23 mouse cellular contexts compared by ENCODE assay signal in the genomic region with DNA sequence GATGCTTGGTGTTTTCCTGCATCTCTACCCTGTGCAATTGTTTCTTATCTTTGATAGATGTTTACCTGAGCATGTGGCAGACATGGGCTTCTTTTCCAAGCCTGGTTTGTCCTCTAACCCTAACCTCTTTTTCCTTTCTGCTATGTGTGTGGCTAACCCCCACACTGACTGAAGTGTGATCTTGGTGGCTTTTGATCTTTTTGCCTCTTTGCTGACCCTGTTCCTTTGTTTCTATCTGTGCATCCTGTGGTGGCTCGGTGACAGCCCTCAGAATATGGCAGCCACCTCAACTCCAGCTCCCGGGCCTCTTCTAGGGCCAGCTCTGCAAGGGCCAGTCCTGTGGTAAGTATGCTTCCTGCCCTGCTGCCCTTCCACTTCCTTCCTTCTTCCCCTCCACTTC. TPM values are rescaled to one million over a fixed set of nuclear protein-coding genes. Genes with fewer than 3 reads are reported as not detected.
DNase-seq lines count a peak whose midpoint lies in the region; ATAC-seq and TF ChIP-seq lines count a peak whose summit lies in the region.
"Had no signal": no experiment of that assay in that cellular context is flagged by ENCODE, and none has a peak within 500 bp of the region (broad histone marks: within the 10 kb centered on the region; RNA-seq: fewer than 3 reads in every experiment).

No protein-coding gene starts in this region.

- no peak for DNase-seq in hindbrain, embryonic 10.5 days (ENCODE audit: low spot score)
- peak; percentile 70 for DNase-seq in CD4-positive helper T cell, adult 2 months (ENCODE audit: low read depth, low spot score)
- no peak for DNase-seq in limb, embryonic 10.5 days (ENCODE audit: low spot score)
- DNase-seq in adrenal gland, postnatal 4 days (ENCODE audit: low spot score in 2 of 2): no peak
- DNase-seq: adrenal gland, adult 2 months; cerebellum, adult 11 months; cerebellum, postnatal 25 days; gastrocnemius, postnatal 14 days; heart, adult 2 months; kidney, postnatal 4 days; layer of hippocampus, adult 9-11 months; lung, adult 18-20 months; retina, postnatal 1 day had no signal

- no peak for TF ChIP-seq CTCF in bone marrow, adult 2 months (IDR thresholded peaks at IDR 0.05; ENCODE audit: control insufficient read depth, insufficient read depth, low read length)

- no peak for TF ChIP-seq POLR2A in bone marrow, adult 2 months (IDR thresholded peaks at IDR 0.05; ENCODE audit: borderline replicate concordance, control insufficient read depth, low read depth, low read length)

- H3K27ac ChIP-seq in hindbrain, embryonic 10.5 days: 0 out of 2 replicates have a peak overlapping the region, but pooled peaks have one; percentile 9
- no peak overlapping the region for H3K27ac ChIP-seq in hindbrain, embryonic 12.5 days
- H3K27ac ChIP-seq in bone marrow, adult 2 months (ENCODE audit: control insufficient read depth, insufficient read depth, low read depth, low read length, poor library complexity): peak overlapping the region; percentile 26
- peak overlapping the region; percentile 4; the same call in 1 of the 2 replicates for H3K27ac ChIP-seq in macrophage
- no peak overlapping the region for H3K27ac ChIP-seq in limb, embryonic 10.5 days
- no peak overlapping the region for H3K27ac ChIP-seq in forebrain, embryonic 13.5 days
- H3K27ac ChIP-seq: heart, adult 2 months; hindbrain, embryonic 13.5 days; left cerebral cortex, adult 2 months; midbrain, embryonic 15.5 days; stomach, postnatal 0 days had no signal

- H3K36me3 ChIP-seq in hindbrain, embryonic 10.5 days: no peaks in the 10 kb centered on the region
- H3K36me3 ChIP-seq in hindbrain, embryonic 12.5 days: no peaks in the 10 kb centered on the region
- no peaks in the 10 kb centered on the region for H3K36me3 ChIP-seq in macrophage (ENCODE audit: inconsistent target)
- no peaks in the 10 kb centered on the region for H3K36me3 ChIP-seq in limb, embryonic 10.5 days
- H3K36me3 ChIP-seq in forebrain, embryonic 13.5 days (ENCODE audit: poor library complexity, severe bottlenecking): no peaks in the 10 kb centered on the region
- H3K36me3 ChIP-seq: hindbrain, embryonic 13.5 days; midbrain, embryonic 15.5 days had no signal

- no peak for ATAC-seq in hindbrain, embryonic 12.5 days (ENCODE audit: low FRiP score)
- ATAC-seq in forebrain, embryonic 13.5 days: no peak
- ATAC-seq: intestine, embryonic 16.5 days; midbrain, embryonic 15.5 days had no signal

- no peak overlapping the region for H3K4me2 ChIP-seq in hindbrain, embryonic 12.5 days (replicated peaks)
- no peak overlapping the region for H3K4me2 ChIP-seq in forebrain, embryonic 13.5 days
- H3K4me2 ChIP-seq: hindbrain, embryonic 13.5 days; liver, embryonic 11.5 days; midbrain, embryonic 15.5 days had no signal

- H3K27me3 ChIP-seq in hindbrain, embryonic 10.5 days (ENCODE audit: insufficient read depth, poor library complexity, severe bottlenecking): no peaks in the 10 kb centered on the region
- H3K27me3 ChIP-seq in hindbrain, embryonic 12.5 days: no peaks in the 10 kb centered on the region
- H3K27me3 ChIP-seq in limb, embryonic 10.5 days (ENCODE audit: low read depth, poor library complexity, severe bottlenecking): no peaks in the 10 kb centered on the region
- no peaks in the 10 kb centered on the region for H3K27me3 ChIP-seq in forebrain, embryonic 13.5 days
- H3K27me3 ChIP-seq: hindbrain, embryonic 13.5 days; midbrain, embryonic 15.5 days had no signal

- H3K4me1 ChIP-seq in hindbrain, embryonic 10.5 days (replicated peaks): peaks cover 39% of the 10 kb centered on the region
- H3K4me1 ChIP-seq in hindbrain, embryonic 12.5 days: peaks cover 3% of the 10 kb centered on the region; the same call in 1 of the 2 replicates
- peaks cover 23% of the 10 kb centered on the region for H3K4me1 ChIP-seq in bone marrow, adult 2 months (ENCODE audit: control insufficient read depth, insufficient read depth, low read length)
- peaks cover 35% of the 10 kb centered on the region for H3K4me1 ChIP-seq in limb, embryonic 10.5 days
- H3K4me1 ChIP-seq in forebrain, embryonic 13.5 days: no peaks in the 10 kb centered on the region
- H3K4me1 ChIP-seq: midbrain, embryonic 15.5 days had no signal

- no peak overlapping the region for H3K4me3 ChIP-seq in hindbrain, embryonic 10.5 days
- no peak overlapping the region for H3K4me3 ChIP-seq in hindbrain, embryonic 12.5 days
- no peak overlapping the region for H3K4me3 ChIP-seq in bone marrow, adult 2 months (replicated peaks; ENCODE audit: control insufficient read depth, low read depth, low read length)
- H3K4me3 ChIP-seq in macrophage (ENCODE audit: inconsistent target): no peak overlapping the region
- no peak overlapping the region for H3K4me3 ChIP-seq in limb, embryonic 10.5 days
- no peak overlapping the region for H3K4me3 ChIP-seq in forebrain, embryonic 13.5 days
- H3K4me3 ChIP-seq: heart, adult 2 months; hindbrain, embryonic 13.5 days; left cerebral cortex, adult 2 months; midbrain, embryonic 15.5 days had no signal

- peaks cover 98% of the 10 kb centered on the region for H3K79me2 ChIP-seq in macrophage (ENCODE audit: inconsistent target)

- H3K9me3 ChIP-seq in hindbrain, embryonic 10.5 days: no peaks in the 10 kb centered on the region
- no peaks in the 10 kb centered on the region for H3K9me3 ChIP-seq in hindbrain, embryonic 12.5 days (replicated peaks)
- H3K9me3 ChIP-seq in limb, embryonic 10.5 days (replicated peaks): no peaks in the 10 kb centered on the region
- H3K9me3 ChIP-seq in forebrain, embryonic 13.5 days (replicated peaks): no peaks in the 10 kb centered on the region
- H3K9me3 ChIP-seq: hindbrain, embryonic 13.5 days; midbrain, embryonic 15.5 days had no signal

- no peak overlapping the region for H3K9ac ChIP-seq in hindbrain, embryonic 12.5 days
- no peak overlapping the region for H3K9ac ChIP-seq in forebrain, embryonic 13.5 days
- H3K9ac ChIP-seq: hindbrain, embryonic 13.5 days; midbrain, embryonic 15.5 days had no signal

- 47% methylated on average over 2 of the region's 2 CpGs for WGBS in hindbrain, embryonic 10.5 days
- WGBS in hindbrain, embryonic 12.5 days: 53% methylated on average over 2 of the region's 2 CpGs
- 13% methylated on average over 2 of the region's 2 CpGs for WGBS in bone marrow, adult 2 months
- 43% methylated on average over 2 of the region's 2 CpGs for WGBS in macrophage (ENCODE audit: missing documents)
- 75% methylated on average over 2 of the region's 2 CpGs for WGBS in limb, embryonic 10.5 days
- 70% methylated on average over 2 of the region's 2 CpGs for WGBS in forebrain, embryonic 13.5 days

RNA-seq across cellular contexts. Expression of gene Rbm44, which starts 51.6 kb away (rescaled TPM):
- polyA plus RNA-seq in hindbrain, embryonic 10.5 days (2016; fragmentation: Nextera tagmentation; extraction: Ambion mirVana): 0.57 and 0.58 TPM in 2 replicates
- 0.69 and 1.5 TPM in 2 replicates for polyA plus RNA-seq in hindbrain, embryonic 12.5 days (2016; fragmentation: Nextera tagmentation; extraction: Ambion mirVana)
- polyA plus RNA-seq in bone marrow, adult 2 months (2011; ENCODE audit: insufficient read depth, insufficient read length, low replicate concordance, missing spikeins): 4.2 and 11.0 TPM in 2 replicates
- total RNA-seq in macrophage (2018; cell fraction: chromatin; rRNA removed): 1 to 10 TPM in 5 of 26 experiments, under 1 TPM in 9, not detected in 12; 0.33 to 1.8 (median 0.61) TPM
- total RNA-seq in macrophage (2018; cell fraction: cytosol; rRNA removed): under 1 TPM in 21 of 26 experiments, not detected in 5; 0.03 to 0.58 (median 0.14) TPM
- total RNA-seq in macrophage (2018; cell fraction: nucleus; rRNA removed): 1 to 10 TPM in 4 of 26 experiments, under 1 TPM in 9, not detected in 13; 0.24 to 3.2 (median 0.50) TPM
- polyA plus RNA-seq in macrophage (2018): 0.10 to 0.59 TPM in 2 of 3 replicates, not detected in the other
- polyA plus RNA-seq in limb, embryonic 10.5 days (2016; fragmentation: Nextera tagmentation; extraction: Ambion mirVana): 0.53 and 0.68 TPM in 2 replicates
- 1 to 10 TPM in 1 of 2 experiments, under 1 TPM in 1; 0.11 to 1.1 TPM for total RNA-seq in adrenal gland, postnatal 4 days (2021)
- 0.11 and 0.12 TPM in 2 replicates for polyA plus RNA-seq in forebrain, embryonic 13.5 days (2015; fragmentation: Nextera tagmentation; extraction: Ambion mirVana)
- total RNA-seq: adrenal gland, adult 2 months; gastrocnemius, postnatal 14 days; heart, adult 2 months; left cerebral cortex, adult 2 months had no signal
- polyA plus RNA-seq: adrenal gland, adult 2 months; heart, adult 2 months had no signal

Comparison
In these comparisons a context has a peak if more than half of its experiments do, and no peak if none do; other contexts are left out.
1. H3K27ac ChIP-seq: peak in hindbrain, embryonic 10.5 days (single experiment), bone marrow, adult 2 months (single experiment) and macrophage (single experiment); none in hindbrain, embryonic 12.5 days (single experiment), limb, embryonic 10.5 days (single experiment) and forebrain, embryonic 13.5 days (single experiment).